Mouse (Mus musculus) frontal cortex, postnatal 10 days (tissue): ENCODE measurements around the gene Shcbp1l.
"Not testable (repeated sequence)": the region's sequence is repeated elsewhere in the genome, so short reads cannot be mapped to it uniquely, and the experiment has no call there.

Experiments
- DNase-seq, 2 experiments: peaks; one replicate each; pipeline ENCODE4 v3.0.0; 2022; ENCODE audit warnings: low spot score in 2 of 2, mixed read lengths in 1 of 2

The Shcbp1l gene

GRCm38 (mm10) chr1:153417805-153418204, 7.2 kb upstream of the Shcbp1l start:
- peak in 1 of 2 experiments; percentile 28 for DNase-seq

- DNase-seq, result no peak
These were observed 691 bp upstream of the Shcbp1l start for GRCm38 (mm10) chr1:153424271-153424670.

- no peak for DNase-seq
These were observed 6.2 kb downstream of the Shcbp1l start for GRCm38 (mm10) chr1:153431158-153431557.

- no peak for DNase-seq
These were observed 6.7 kb downstream of the Shcbp1l start for GRCm38 (mm10) chr1:153431701-153432100.

- DNase-seq, result no peak
These were observed 7.4 kb downstream of the Shcbp1l start for GRCm38 (mm10) chr1:153432329-153432728.

- DNase-seq, result no peak
These were observed 9.1 kb downstream of the Shcbp1l start for GRCm38 (mm10) chr1:153433851-153434589.

- DNase-seq, result no peak
These were observed 12.6 kb downstream of the Shcbp1l start for GRCm38 (mm10) chr1:153437536-153437935.

- DNase-seq, result no peak
These were observed 15.8 kb downstream of the Shcbp1l start for GRCm38 (mm10) chr1:153440752-153441151.

GRCm38 (mm10) chr1:153441656-153442055, 16.7 kb downstream of the Shcbp1l start:
- no peak for DNase-seq

- no peak for DNase-seq
These were observed 18.1 kb downstream of the Shcbp1l start for GRCm38 (mm10) chr1:153443019-153443418.

- no peak for DNase-seq
These were observed 18.7 kb downstream of the Shcbp1l start for GRCm38 (mm10) chr1:153443632-153444031.

GRCm38 (mm10) chr1:153446120-153446831, 21.3 kb downstream of the Shcbp1l start:
- no peak for DNase-seq

- DNase-seq, result peak in 1 of 2 experiments; percentile 41
These were observed 26.5 kb downstream of the Shcbp1l start for GRCm38 (mm10) chr1:153451237-153452154.

- DNase-seq, result no peak
These were observed 28.2 kb downstream of the Shcbp1l start for GRCm38 (mm10) chr1:153453146-153453642.

GRCm38 (mm10) chr1:153456137-153456536, 31.2 kb downstream of the Shcbp1l start:
- no peak for DNase-seq

GRCm38 (mm10) chr1:153461796-153462195, 36.8 kb downstream of the Shcbp1l start:
- DNase-seq, result no peak

GRCm38 (mm10) chr1:153479296-153479695, 54.3 kb downstream of the Shcbp1l start:
- no peak for DNase-seq

GRCm38 (mm10) chr1:153480386-153481024, 55.5 kb downstream of the Shcbp1l start:
- DNase-seq, result peak in 1 of 2 experiments; percentile 63

GRCm38 (mm10) chr1:153481025-153481412, 56.1 kb downstream of the Shcbp1l start:
- no peak for DNase-seq

- no peak for DNase-seq
These were observed 60.3 kb downstream of the Shcbp1l start for GRCm38 (mm10) chr1:153485201-153485796.

GRCm38 (mm10) chr1:153486120-153486519, 61.2 kb downstream of the Shcbp1l start:
- not testable (repeated sequence) for DNase-seq
